Mouse (Mus musculus): ENCODE data around the gene Ap1s1. TPM values are rescaled to one million over a fixed set of nuclear protein-coding genes. Genes with fewer than 3 reads are reported as not detected.

The Ap1s1 gene
- polyA plus RNA-seq, 1 experiment from 2014 or later = 119 TPM

- Histone ChIP-seq H3K9ac (no peak overlapping the region), H3K4me2 (no peak overlapping the region), H3K4me1 (no peaks in the 10 kb centered on the region), H3K27ac (no peak overlapping the region), H3K36me3 (no peaks in the 10 kb centered on the region), H3K27me3 (replicated peaks) (peaks cover 21% of the 10 kb centered on the region), H3K9me3 (replicated peaks) (peaks cover 7% of the 10 kb centered on the region), H3K4me3 (no peak overlapping the region)
- ATAC-seq = no peak
- 20% methylated on average over 3 of the region's 3 CpGs for WGBS (ENCODE audit: insufficient replicate concordance)
These were observed 35.9 kb downstream of the Ap1s1 start for GRCm38 (mm10) chr5:137009988-137010387.

GRCm38 (mm10) chr5:137007276-137007675 lies 38.7 kb downstream of the Ap1s1 start:
- ATAC-seq = no peak
- Histone ChIP-seq H3K9ac (no peak overlapping the region), H3K27ac (no peak overlapping the region), H3K36me3 (no peaks in the 10 kb centered on the region), H3K9me3 (replicated peaks) (no peaks in the 10 kb centered on the region), H3K4me3 (no peak overlapping the region), H3K4me2 (no peak overlapping the region), H3K4me1 (no peaks in the 10 kb centered on the region), H3K27me3 (replicated peaks) (peaks cover 18% of the 10 kb centered on the region)
- WGBS (ENCODE audit: insufficient replicate concordance) = 39% methylated on average over 8 of the region's 8 CpGs

GRCm38 (mm10) chr5:137000612-137001011 lies 45.3 kb downstream of the Ap1s1 start:
- H3K4me1 ChIP-seq = peaks cover 23% of the 10 kb centered on the region
- H3K4me2 ChIP-seq = peak overlapping the region; percentile 33
- H3K27me3 ChIP-seq (replicated peaks) = no peaks in the 10 kb centered on the region
- no peak overlapping the region for H3K27ac ChIP-seq
- H3K36me3 ChIP-seq = peaks cover 7% of the 10 kb centered on the region
- no peak overlapping the region for H3K4me3 ChIP-seq
- H3K9me3 ChIP-seq (replicated peaks) = no peaks in the 10 kb centered on the region
- 74% methylated on average over 2 of the region's 2 CpGs for WGBS (ENCODE audit: insufficient replicate concordance)
- no peak for ATAC-seq
- H3K9ac ChIP-seq = no peak overlapping the region

- Histone ChIP-seq H3K27ac (0 out of 2 replicates have a peak overlapping the region, but pooled peaks have one; percentile 7), H3K36me3 (peaks cover 19% of the 10 kb centered on the region), H3K4me3 (no peak overlapping the region), H3K9ac (no peak overlapping the region), H3K9me3 (replicated peaks) (no peaks in the 10 kb centered on the region), H3K4me1 (peaks cover 23% of the 10 kb centered on the region), H3K27me3 (replicated peaks) (no peaks in the 10 kb centered on the region), H3K4me2 (peak overlapping the region; percentile 39)
- WGBS (ENCODE audit: insufficient replicate concordance) = 38% methylated on average over 3 of the region's 5 CpGs
- peak; percentile 40 for ATAC-seq
These were observed 46.5 kb downstream of the Ap1s1 start for GRCm38 (mm10) chr5:136999449-136999848.

- Histone ChIP-seq H3K4me3 (no peak overlapping the region), H3K27ac (no peak overlapping the region), H3K9me3 (replicated peaks) (no peaks in the 10 kb centered on the region), H3K27me3 (replicated peaks) (no peaks in the 10 kb centered on the region), H3K4me1 (peaks cover 27% of the 10 kb centered on the region), H3K9ac (no peak overlapping the region), H3K36me3 (peaks cover 62% of the 10 kb centered on the region), H3K4me2 (no peak overlapping the region)
- no peak for ATAC-seq
- WGBS (ENCODE audit: insufficient replicate concordance) = 83% methylated on average over 6 of the region's 6 CpGs
These were observed 56.1 kb downstream of the Ap1s1 start for GRCm38 (mm10) chr5:136989801-136990200.

- Histone ChIP-seq H3K4me2 (peak overlapping the region; percentile 96), H3K9me3 (replicated peaks) (no peaks in the 10 kb centered on the region), H3K36me3 (peaks cover 62% of the 10 kb centered on the region), H3K27me3 (replicated peaks) (no peaks in the 10 kb centered on the region), H3K4me1 (peaks cover 27% of the 10 kb centered on the region), H3K9ac (peak overlapping the region; percentile 95), H3K4me3 (peak overlapping the region; percentile 88), H3K27ac (peak overlapping the region; percentile 12; the same call in 1 of the 2 replicates)
- 66% methylated on average over 7 of the region's 7 CpGs for WGBS (ENCODE audit: insufficient replicate concordance)
- no peak for ATAC-seq
These were observed 57.5 kb downstream of the Ap1s1 start for GRCm38 (mm10) chr5:136988420-136988819.

- peak within 1 kb of the TSS; percentile 95 for H3K27ac ChIP-seq
- H3K9me3 ChIP-seq (replicated peaks) = no peaks in the 10 kb centered on the region
- H3K27me3 ChIP-seq (replicated peaks) = no peaks in the 10 kb centered on the region
- peak within 1 kb of the TSS; percentile 96 for H3K4me2 ChIP-seq
- peak within 1 kb of the TSS; percentile 88 for H3K4me3 ChIP-seq
- peaks cover 57% of the 10 kb centered on the region for H3K36me3 ChIP-seq
- peaks cover 27% of the 10 kb centered on the region for H3K4me1 ChIP-seq
- H3K9ac ChIP-seq = peak within 1 kb of the TSS; percentile 95
- WGBS (ENCODE audit: insufficient replicate concordance) = 9% methylated on average over 12 of the region's 12 CpGs
- no peak for ATAC-seq
These were observed 58.0 kb downstream of the Ap1s1 start, which contains the start of gene Znhit1 for GRCm38 (mm10) chr5:136987934-136988271. Gene Znhit1 (minus strand): TSS chr5:136988021.

- Histone ChIP-seq H3K9me3 (replicated peaks) (no peaks in the 10 kb centered on the region), H3K36me3 (peaks cover 54% of the 10 kb centered on the region), H3K4me3 (peak overlapping the region; percentile 88), H3K27ac (peak overlapping the region; percentile 95), H3K27me3 (replicated peaks) (no peaks in the 10 kb centered on the region), H3K4me2 (peak overlapping the region; percentile 96), H3K9ac (peak overlapping the region; percentile 95), H3K4me1 (peaks cover 27% of the 10 kb centered on the region)
- 1% methylated on average over 67 of the region's 67 CpGs for WGBS (ENCODE audit: insufficient replicate concordance)
- ATAC-seq = peak; percentile 72
These were observed 58.6 kb downstream of the Ap1s1 start for GRCm38 (mm10) chr5:136987138-136987933.

GRCm38 (mm10) chr5:136986695-136987137 lies 59.2 kb downstream of the Ap1s1 start, which contains the start of gene Plod3:
Gene Plod3 (plus strand): TSS chr5:136987019.
- 0% methylated on average over 26 of the region's 26 CpGs for WGBS (ENCODE audit: insufficient replicate concordance)
- no peaks in the 10 kb centered on the region for H3K27me3 ChIP-seq (replicated peaks)
- H3K36me3 ChIP-seq = peaks cover 54% of the 10 kb centered on the region
- peak within 1 kb of the TSS; percentile 95 for H3K27ac ChIP-seq
- peak within 1 kb of the TSS; percentile 96 for H3K4me2 ChIP-seq
- peaks cover 27% of the 10 kb centered on the region for H3K4me1 ChIP-seq
- peak within 1 kb of the TSS; percentile 95 for H3K9ac ChIP-seq
- ATAC-seq = peak; percentile 93
- no peaks in the 10 kb centered on the region for H3K9me3 ChIP-seq (replicated peaks)
- H3K4me3 ChIP-seq = peak within 1 kb of the TSS; percentile 88

MicroRNAs encoded within 50 kb of the gene (microRNA counts, 519-probe panel; counts per million panel counts)
- 582 counts per million, percentile 70 among the panel's probes with 10 or more counts for microRNA mmu-miR-702

Small RNAs within 50 kb of the gene (microRNA-seq; reads per million reads assigned to microRNA genes)
- 34.4 reads per million, percentile 37 among the genes with 10 or more reads in this experiment for gene Mir702

Other genes with a start within 250 kb of the Ap1s1 start
- gene Col26a1, start 162.9 kb downstream of the Ap1s1 start, polyA plus RNA-seq (2016; fragmentation: Nextera tagmentation; extraction: Ambion mirVana) = 2.6 and 4.0 TPM in 2 replicates
- 15.4 and 15.7 TPM in 2 replicates for gene Ift22, start 138.0 kb downstream of the Ap1s1 start, polyA plus RNA-seq (2016; fragmentation: Nextera tagmentation; extraction: Ambion mirVana)
- 210 and 211 TPM in 2 replicates for gene Fis1, start 92.9 kb downstream of the Ap1s1 start, polyA plus RNA-seq (2016; fragmentation: Nextera tagmentation; extraction: Ambion mirVana)
- gene Cldn15, start 79.5 kb downstream of the Ap1s1 start, polyA plus RNA-seq (2016; fragmentation: Nextera tagmentation; extraction: Ambion mirVana) = 2.2 TPM in 2 replicates
- 17.3 and 22.1 TPM in 2 replicates for gene Plod3, start 59.1 kb downstream of the Ap1s1 start, polyA plus RNA-seq (2016; fragmentation: Nextera tagmentation; extraction: Ambion mirVana)
- 67.0 and 68.7 TPM in 2 replicates for gene Znhit1, start 58.1 kb downstream of the Ap1s1 start, polyA plus RNA-seq (2016; fragmentation: Nextera tagmentation; extraction: Ambion mirVana)
- gene Vgf, start 19.7 kb downstream of the Ap1s1 start, polyA plus RNA-seq (2016; fragmentation: Nextera tagmentation; extraction: Ambion mirVana) = not detected in 2 replicates
- 0.19 TPM in 1 of 2 replicates, not detected in the other for gene Serpine1, start 26.1 kb upstream of the Ap1s1 start, polyA plus RNA-seq (2016; fragmentation: Nextera tagmentation; extraction: Ambion mirVana)
- 8.6 and 10.3 TPM in 2 replicates for gene Trim56, start 70.1 kb upstream of the Ap1s1 start, polyA plus RNA-seq (2016; fragmentation: Nextera tagmentation; extraction: Ambion mirVana)
- gene Muc3, start 103.2 kb upstream of the Ap1s1 start, polyA plus RNA-seq (2016; fragmentation: Nextera tagmentation; extraction: Ambion mirVana) = not detected in 2 replicates
- 0.14 TPM in 1 of 2 replicates, not detected in the other for gene Muc3a, start 166.3 kb upstream of the Ap1s1 start, polyA plus RNA-seq (2016; fragmentation: Nextera tagmentation; extraction: Ambion mirVana)
- 23.4 and 26.2 TPM in 2 replicates for gene Ache, start 241.4 kb upstream of the Ap1s1 start, polyA plus RNA-seq (2016; fragmentation: Nextera tagmentation; extraction: Ambion mirVana)
- 11.9 and 12.5 TPM in 2 replicates for gene Ufsp1, start 248.5 kb upstream of the Ap1s1 start, polyA plus RNA-seq (2016; fragmentation: Nextera tagmentation; extraction: Ambion mirVana)

Data from liver, embryonic 12.5 days (tissue).